Mouse (Mus musculus): ENCODE measurements around the gene Lrrc1. TPM values are rescaled to one million over a fixed set of nuclear protein-coding genes. Genes with fewer than 3 reads are reported as not detected.

Gene Lrrc1
- polyA plus RNA-seq, 1 experiment from 2014 or later = 4.4 TPM

DNA sequence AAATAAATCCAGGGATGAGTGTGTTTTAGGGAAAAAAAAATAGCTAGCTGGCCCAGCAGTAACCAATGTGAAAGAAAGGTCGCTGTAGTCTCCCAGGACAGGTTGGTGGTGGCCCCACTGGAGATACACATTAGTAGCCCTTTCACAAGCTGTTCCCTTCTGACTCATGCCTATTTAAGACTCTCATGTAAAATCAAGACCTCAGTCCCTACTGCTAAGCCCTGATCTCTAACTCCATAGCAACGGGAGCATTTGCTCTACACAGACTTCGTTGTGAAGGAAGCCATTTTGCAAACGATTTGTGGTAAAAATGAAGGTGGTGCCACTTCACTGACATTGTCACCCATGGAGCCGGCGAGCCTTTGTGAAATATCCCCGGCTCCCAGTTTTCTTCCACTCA, 134.1 kb downstream of the Lrrc1 start:
- Histone ChIP-seq H3K4me3 (no peak overlapping the region), H3K4me1 (no peaks in the 10 kb centered on the region), H3K27ac (no peak overlapping the region), H3K9me3 (replicated peaks) (no peaks in the 10 kb centered on the region), H3K36me3 (no peaks in the 10 kb centered on the region), H3K4me2 (no peak overlapping the region), H3K9ac (no peak overlapping the region), H3K27me3 (replicated peaks) (0 out of 2 replicates have a peak, but pooled peaks cover 4% of the 10 kb centered on the region)
- 69% methylated on average over 7 of the region's 7 CpGs for WGBS (ENCODE audit: insufficient replicate concordance)
- no peak for ATAC-seq

DNA sequence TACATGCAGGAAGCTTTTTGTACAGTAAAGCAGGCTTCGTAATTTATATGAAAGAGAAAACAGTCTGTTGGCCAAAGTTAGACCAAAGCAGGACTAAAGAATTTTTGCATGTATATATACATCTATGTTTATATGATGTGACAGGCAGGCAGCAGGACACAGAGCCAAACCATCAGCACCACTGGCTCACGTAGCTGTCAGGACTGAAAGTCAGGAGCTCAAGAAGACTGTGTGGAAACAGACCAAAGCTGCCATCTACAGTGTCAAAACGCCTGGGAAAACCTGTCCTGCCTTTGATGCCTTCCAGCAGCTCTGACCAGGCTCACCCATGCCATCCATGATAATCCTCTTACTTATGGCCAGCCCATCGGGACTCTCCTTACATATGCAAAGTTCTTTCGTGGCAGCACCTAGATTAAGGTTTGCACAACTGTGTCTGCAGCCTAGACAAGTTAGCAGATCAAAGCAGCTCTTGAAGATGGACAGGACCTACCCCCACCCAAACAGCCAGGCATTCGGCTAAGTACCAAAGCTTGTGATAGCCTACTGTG, 136.5 kb downstream of the Lrrc1 start:
- Histone ChIP-seq H3K4me1 (no peaks in the 10 kb centered on the region), H3K9me3 (replicated peaks) (no peaks in the 10 kb centered on the region), H3K27me3 (replicated peaks) (0 out of 2 replicates have a peak, but pooled peaks cover 4% of the 10 kb centered on the region), H3K27ac (no peak overlapping the region), H3K4me3 (no peak overlapping the region), H3K4me2 (no peak overlapping the region), H3K36me3 (no peaks in the 10 kb centered on the region), H3K9ac (no peak overlapping the region)
- no peak for ATAC-seq
- WGBS (ENCODE audit: insufficient replicate concordance) = 53% methylated on average over 6 of the region's 6 CpGs

DNA sequence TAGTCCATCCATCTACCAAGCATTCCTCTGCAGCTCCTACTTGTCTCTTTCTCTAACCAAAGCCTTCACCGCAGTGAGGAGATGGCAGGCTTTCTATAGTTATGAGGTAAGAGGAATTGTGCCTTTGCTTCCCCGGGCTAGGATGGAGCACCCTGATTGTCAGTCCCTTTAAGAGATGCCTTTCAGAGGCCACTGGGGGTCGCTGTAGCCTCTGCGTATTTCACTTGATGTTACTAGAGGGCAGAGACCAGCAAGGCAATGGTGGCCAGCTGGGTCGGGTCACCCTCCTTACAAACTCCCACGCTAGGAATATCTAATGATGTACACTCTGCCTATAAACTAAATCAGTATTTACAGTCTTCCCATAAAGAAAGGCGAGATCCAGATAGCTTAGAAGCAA, 137.8 kb downstream of the Lrrc1 start:
- H3K9me3 ChIP-seq (replicated peaks) = no peaks in the 10 kb centered on the region
- H3K4me3 ChIP-seq = no peak overlapping the region
- H3K27me3 ChIP-seq (replicated peaks) = 0 out of 2 replicates have a peak, but pooled peaks cover 4% of the 10 kb centered on the region
- H3K4me1 ChIP-seq = no peaks in the 10 kb centered on the region
- no peaks in the 10 kb centered on the region for H3K36me3 ChIP-seq
- ATAC-seq = peak; percentile 47; the same call in 1 of the 2 replicates
- WGBS (ENCODE audit: insufficient replicate concordance) = 36% methylated on average over 7 of the region's 7 CpGs
- H3K9ac ChIP-seq = no peak overlapping the region
- H3K27ac ChIP-seq = no peak overlapping the region
- H3K4me2 ChIP-seq = no peak overlapping the region

DNA sequence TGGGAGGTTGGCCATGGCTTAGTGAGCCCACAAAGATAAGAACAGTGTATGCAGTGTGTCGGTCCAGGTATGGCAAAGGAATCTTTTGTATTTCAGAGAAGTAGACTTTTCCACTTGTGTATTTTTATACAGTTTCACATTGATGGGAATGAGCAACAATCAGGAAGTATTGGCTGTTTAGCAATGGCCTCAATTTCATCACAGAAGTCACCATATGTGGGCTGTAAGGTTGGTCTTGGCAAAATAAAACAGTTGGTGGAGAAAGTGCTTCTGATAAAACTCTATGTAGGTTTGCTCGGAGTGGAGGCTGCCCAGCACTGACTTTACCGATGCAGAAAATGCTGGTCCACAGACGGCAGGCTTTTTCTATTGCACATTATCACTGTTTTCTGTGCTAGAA, 140.2 kb downstream of the Lrrc1 start:
- no peak for ATAC-seq
- Histone ChIP-seq H3K36me3 (no peaks in the 10 kb centered on the region), H3K9ac (no peak overlapping the region), H3K9me3 (replicated peaks) (no peaks in the 10 kb centered on the region), H3K27me3 (replicated peaks) (0 out of 2 replicates have a peak, but pooled peaks cover 4% of the 10 kb centered on the region), H3K27ac (no peak overlapping the region), H3K4me1 (no peaks in the 10 kb centered on the region), H3K4me3 (no peak overlapping the region), H3K4me2 (no peak overlapping the region)
- 50% methylated on average over 4 of the region's 4 CpGs for WGBS (ENCODE audit: insufficient replicate concordance)

DNA sequence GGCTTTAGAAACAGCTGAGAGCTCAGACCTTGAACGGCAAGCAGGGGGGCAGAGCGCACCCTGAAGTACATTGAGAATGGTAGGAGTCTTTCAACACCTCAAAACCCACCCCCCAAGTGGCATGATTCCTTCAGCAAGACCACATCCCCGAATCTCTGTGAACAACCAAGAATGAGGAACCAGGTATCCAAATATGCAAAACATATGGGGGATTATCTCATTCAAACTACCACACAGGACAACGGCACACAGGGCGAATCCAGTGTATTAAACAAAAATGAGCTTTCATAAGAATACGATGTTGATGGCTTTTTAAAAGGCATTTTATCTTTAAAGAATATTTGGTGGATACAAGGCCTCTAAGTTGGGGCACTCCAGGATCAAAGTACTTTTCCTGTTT, 140.7 kb downstream of the Lrrc1 start:
- no peaks in the 10 kb centered on the region for H3K36me3 ChIP-seq
- no peaks in the 10 kb centered on the region for H3K9me3 ChIP-seq (replicated peaks)
- H3K27ac ChIP-seq = no peak overlapping the region
- no peak overlapping the region for H3K9ac ChIP-seq
- ATAC-seq = no peak
- 0 out of 2 replicates have a peak, but pooled peaks cover 4% of the 10 kb centered on the region for H3K27me3 ChIP-seq (replicated peaks)
- no peak overlapping the region for H3K4me2 ChIP-seq
- H3K4me1 ChIP-seq = no peaks in the 10 kb centered on the region
- WGBS (ENCODE audit: insufficient replicate concordance) = 67% methylated on average over 6 of the region's 6 CpGs
- no peak overlapping the region for H3K4me3 ChIP-seq

DNA sequence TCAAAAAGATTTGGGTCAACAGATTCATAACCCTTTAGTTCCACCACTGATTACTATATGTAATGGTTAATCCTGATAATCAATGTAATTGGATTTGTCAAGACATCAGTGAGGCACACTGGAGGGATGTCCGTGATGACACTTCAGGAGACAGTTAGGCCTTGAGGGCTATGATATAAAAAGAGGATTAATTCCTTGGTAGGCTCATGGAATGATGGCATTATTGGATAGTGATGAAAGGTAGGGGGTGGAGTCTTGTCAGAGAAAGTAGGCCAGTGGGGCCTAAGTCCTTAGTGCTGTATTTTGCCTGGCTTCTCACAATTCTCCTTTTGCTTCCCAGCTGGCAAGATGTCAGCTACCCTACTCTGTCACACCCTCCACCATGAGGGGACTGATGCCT, 141.7 kb downstream of the Lrrc1 start:
- WGBS (ENCODE audit: insufficient replicate concordance) = 74% methylated on average over 1 of the region's 1 CpGs
- Histone ChIP-seq H3K4me3 (no peak overlapping the region), H3K9me3 (replicated peaks) (no peaks in the 10 kb centered on the region), H3K27me3 (replicated peaks) (0 out of 2 replicates have a peak, but pooled peaks cover 4% of the 10 kb centered on the region), H3K9ac (no peak overlapping the region), H3K27ac (no peak overlapping the region), H3K4me1 (no peaks in the 10 kb centered on the region), H3K4me2 (no peak overlapping the region), H3K36me3 (no peaks in the 10 kb centered on the region)
- no peak for ATAC-seq

DNA sequence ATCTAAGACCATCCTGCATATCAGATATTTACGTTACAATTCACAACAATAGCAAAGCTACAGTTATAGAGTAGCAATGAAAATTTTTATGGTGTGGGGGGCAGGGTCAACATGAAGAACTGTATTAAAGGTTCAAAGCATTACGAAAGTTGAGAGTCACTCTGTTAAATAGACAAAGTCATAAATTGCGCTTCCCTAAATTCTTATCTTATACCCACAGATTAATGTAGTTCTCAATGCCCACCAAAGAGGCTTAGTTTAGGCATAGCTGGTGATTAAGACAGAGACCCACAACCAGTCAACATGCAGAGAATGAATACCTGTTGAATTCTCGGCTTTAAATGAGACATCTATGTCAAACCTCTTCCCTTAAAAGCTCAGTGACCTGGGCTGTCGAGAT, 144.9 kb downstream of the Lrrc1 start:
- WGBS (ENCODE audit: insufficient replicate concordance) = 65% methylated on average over 5 of the region's 5 CpGs
- H3K27me3 ChIP-seq (replicated peaks) = no peaks in the 10 kb centered on the region
- H3K4me1 ChIP-seq = no peaks in the 10 kb centered on the region
- no peak overlapping the region for H3K4me2 ChIP-seq
- H3K4me3 ChIP-seq = no peak overlapping the region
- no peaks in the 10 kb centered on the region for H3K36me3 ChIP-seq
- no peak for ATAC-seq
- H3K9ac ChIP-seq = no peak overlapping the region
- H3K27ac ChIP-seq = no peak overlapping the region
- no peaks in the 10 kb centered on the region for H3K9me3 ChIP-seq (replicated peaks)

DNA sequence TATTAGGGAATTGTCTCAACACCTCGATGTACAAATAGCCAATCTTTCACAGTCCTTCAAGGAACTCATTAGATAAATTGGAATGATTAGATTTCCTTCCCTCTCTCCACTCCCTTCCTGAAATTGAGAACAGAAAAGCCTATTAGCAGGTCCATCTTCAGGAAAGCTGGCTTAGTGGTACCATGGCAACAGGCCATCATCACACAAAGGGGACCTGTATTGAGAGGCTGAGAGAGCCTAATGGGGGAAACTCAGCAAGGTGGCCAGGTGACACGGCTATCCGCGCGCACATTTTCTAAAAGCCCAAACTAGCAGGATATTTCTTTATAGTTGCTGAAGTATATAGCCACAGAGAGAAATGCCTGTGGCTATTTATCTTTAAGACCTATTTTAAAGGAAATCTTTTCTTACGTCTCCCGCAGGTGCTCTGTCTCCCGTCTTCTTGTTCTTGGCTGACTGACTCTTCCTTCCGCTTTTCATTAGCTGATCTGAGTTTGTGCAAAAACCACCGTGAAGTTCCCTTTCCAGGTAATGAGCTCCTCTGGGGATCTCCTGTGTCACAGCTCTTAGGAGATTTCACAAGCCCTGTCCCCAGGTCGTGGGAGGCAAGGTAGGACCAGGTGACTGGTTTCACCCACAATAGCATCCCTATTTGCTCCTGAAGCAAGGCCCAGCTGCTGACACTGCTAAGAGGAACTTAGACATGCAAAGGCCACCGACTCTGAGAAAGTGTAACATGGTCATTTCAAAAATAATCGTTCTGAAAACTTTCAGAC, 145.6 kb downstream of the Lrrc1 start:
- Histone ChIP-seq H3K9me3 (replicated peaks) (no peaks in the 10 kb centered on the region), H3K27me3 (replicated peaks) (no peaks in the 10 kb centered on the region), H3K9ac (no peak overlapping the region), H3K4me3 (no peak overlapping the region), H3K27ac (no peak overlapping the region), H3K4me2 (no peak overlapping the region), H3K4me1 (no peaks in the 10 kb centered on the region), H3K36me3 (no peaks in the 10 kb centered on the region)
- WGBS (ENCODE audit: insufficient replicate concordance) = 59% methylated on average over 13 of the region's 13 CpGs
- ATAC-seq = no peak

DNA sequence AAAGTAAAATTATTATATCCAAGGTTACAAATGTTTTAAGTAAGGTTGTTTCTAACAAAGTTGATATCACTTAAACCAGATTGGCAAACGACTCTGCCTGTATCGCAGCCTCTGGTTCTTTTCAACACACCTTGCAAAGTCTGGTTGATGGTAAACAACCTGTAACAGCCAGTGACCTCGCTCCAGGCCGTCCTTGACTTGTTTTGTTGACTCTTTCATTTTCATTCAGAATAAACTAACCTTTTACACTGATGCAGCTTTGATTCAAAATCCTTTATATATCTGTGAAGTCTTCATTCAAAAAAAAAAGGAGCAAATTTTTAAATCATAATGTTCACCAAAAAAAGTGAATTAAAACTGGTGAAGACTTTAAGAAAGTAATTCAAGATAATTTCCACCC, 147.6 kb downstream of the Lrrc1 start:
- H3K4me3 ChIP-seq = no peak overlapping the region
- H3K27ac ChIP-seq = no peak overlapping the region
- H3K27me3 ChIP-seq (replicated peaks) = no peaks in the 10 kb centered on the region
- ATAC-seq = no peak
- H3K36me3 ChIP-seq = no peaks in the 10 kb centered on the region
- WGBS (ENCODE audit: insufficient replicate concordance) = 45% methylated on average over 4 of the region's 4 CpGs
- H3K4me1 ChIP-seq = no peaks in the 10 kb centered on the region
- H3K9ac ChIP-seq = no peak overlapping the region
- H3K9me3 ChIP-seq (replicated peaks) = no peaks in the 10 kb centered on the region
- no peak overlapping the region for H3K4me2 ChIP-seq

DNA sequence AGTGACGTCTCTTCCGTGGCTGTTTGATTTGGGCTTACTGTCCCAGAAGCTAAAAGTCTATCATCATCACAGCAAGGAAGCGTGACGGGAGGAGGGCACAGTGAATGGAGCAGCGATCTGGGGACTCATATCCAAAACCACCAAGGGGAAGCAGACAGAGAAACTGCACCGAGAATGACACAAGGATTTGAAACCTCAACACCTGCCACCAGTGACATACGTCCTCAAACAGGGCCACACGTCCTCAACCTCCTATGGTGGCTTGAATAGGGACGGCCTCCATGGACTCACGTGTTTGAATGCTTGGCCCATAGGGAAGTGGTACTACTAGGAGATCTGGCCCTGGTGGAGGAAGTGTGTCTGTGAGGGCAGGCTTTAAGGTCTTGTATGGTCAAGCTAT, 153.4 kb downstream of the Lrrc1 start:
- Histone ChIP-seq H3K9me3 (replicated peaks) (no peaks in the 10 kb centered on the region), H3K4me3 (no peak overlapping the region), H3K4me2 (no peak overlapping the region), H3K27ac (no peak overlapping the region), H3K9ac (no peak overlapping the region), H3K36me3 (no peaks in the 10 kb centered on the region), H3K27me3 (replicated peaks) (no peaks in the 10 kb centered on the region), H3K4me1 (no peaks in the 10 kb centered on the region)
- ATAC-seq = no peak
- WGBS (ENCODE audit: insufficient replicate concordance) = 73% methylated on average over 10 of the region's 10 CpGs

DNA sequence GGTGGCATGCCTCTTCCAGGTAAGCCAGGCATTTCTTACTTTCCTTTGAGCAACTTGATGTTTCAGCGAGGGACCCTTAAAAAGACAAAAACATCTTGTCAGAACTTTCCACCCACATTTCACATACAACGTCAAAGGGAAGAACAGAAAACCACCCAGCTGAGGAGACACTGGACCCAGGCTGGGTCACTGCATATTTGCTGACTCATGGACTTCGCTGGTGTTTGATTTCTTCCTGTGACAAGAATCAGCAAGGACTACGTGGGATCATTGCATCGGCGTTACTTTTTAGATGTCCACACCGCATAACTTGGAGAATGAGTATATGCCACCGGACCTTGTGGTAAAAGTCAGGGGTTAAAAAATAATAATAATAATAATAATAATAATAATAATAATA, 155.7 kb downstream of the Lrrc1 start:
- H3K4me1 ChIP-seq = no peaks in the 10 kb centered on the region
- no peak overlapping the region for H3K4me3 ChIP-seq
- H3K4me2 ChIP-seq = no peak overlapping the region
- no peak for ATAC-seq
- H3K36me3 ChIP-seq = no peaks in the 10 kb centered on the region
- H3K9ac ChIP-seq = no peak overlapping the region
- no peaks in the 10 kb centered on the region for H3K27me3 ChIP-seq (replicated peaks)
- WGBS (ENCODE audit: insufficient replicate concordance) = 60% methylated on average over 8 of the region's 8 CpGs
- H3K9me3 ChIP-seq (replicated peaks) = no peaks in the 10 kb centered on the region
- no peak overlapping the region for H3K27ac ChIP-seq

DNA sequence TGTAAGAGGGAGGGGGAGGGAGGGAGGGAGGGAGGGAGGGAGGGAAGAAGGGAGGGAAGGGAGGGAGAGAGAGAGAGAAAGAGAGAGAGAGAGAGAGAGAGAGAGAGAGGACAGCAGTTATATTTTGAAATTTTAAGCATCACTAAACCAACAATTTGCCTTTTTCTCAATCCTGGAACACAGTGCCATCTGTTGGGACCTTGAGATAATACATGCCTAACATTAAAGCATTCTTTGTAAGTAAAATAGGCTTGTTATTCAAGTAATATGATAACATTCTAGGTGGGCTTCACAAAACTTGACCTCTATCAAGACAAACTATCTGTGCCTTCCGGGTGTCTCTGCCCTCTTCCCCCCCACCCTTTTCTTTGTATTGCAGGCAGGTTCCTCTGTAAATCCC, 157.9 kb downstream of the Lrrc1 start:
- no peaks in the 10 kb centered on the region for H3K27me3 ChIP-seq (replicated peaks)
- no peaks in the 10 kb centered on the region for H3K9me3 ChIP-seq (replicated peaks)
- no peak for ATAC-seq
- no peak overlapping the region for H3K4me2 ChIP-seq
- no peak overlapping the region for H3K9ac ChIP-seq
- H3K4me3 ChIP-seq = no peak overlapping the region
- H3K27ac ChIP-seq = no peak overlapping the region
- 18% methylated on average over 1 of the region's 1 CpGs for WGBS (ENCODE audit: insufficient replicate concordance)
- H3K4me1 ChIP-seq = no peaks in the 10 kb centered on the region
- H3K36me3 ChIP-seq = no peaks in the 10 kb centered on the region
